In genomic region chr2:102185951-102186561, GRCm38 (mm10) we compare ENCODE assay signal across 8 mouse cellular contexts. TPM values are rescaled to one million over a fixed set of nuclear protein-coding genes. Genes with fewer than 3 reads are reported as not detected.
DNase-seq lines count a peak whose midpoint lies in the region; ATAC-seq and TF ChIP-seq lines count a peak whose summit lies in the region.

TSS of gene Ldlrad3 (minus strand) at chr2:102186385.

- no peak for TF ChIP-seq CTCF in gastrocnemius, adult 2 months (IDR thresholded peaks at IDR 0.05)
- no peak for TF ChIP-seq CTCF in hindbrain, postnatal 0 days (IDR thresholded peaks at IDR 0.05; ENCODE audit: low read depth)
- TF ChIP-seq CTCF in left cerebral cortex, adult 2 months (IDR thresholded peaks at IDR 0.05) = no peak

- peaks cover 30% of the 10 kb centered on the region; the same call in 1 of the 2 replicates for H3K79me2 ChIP-seq in macrophage (ENCODE audit: inconsistent target)

- H3K27me3 ChIP-seq in hindbrain, postnatal 0 days (ENCODE audit: insufficient read depth, low read length) = no peaks in the 10 kb centered on the region

- DNase-seq in ZHBTc4 (ENCODE audit: low read depth, low spot score) = peak; percentile 91
- DNase-seq in gastrocnemius, adult 2 months = peak; percentile 95
- DNase-seq in hindbrain, postnatal 0 days (ENCODE audit: low spot score) = peak; percentile 83
- DNase-seq in left cerebral cortex, adult 2 months (ENCODE audit: extremely low spot score in 1 of 2, low spot score in 2 of 2) = peak; percentile 82 to 84
- peak; percentile 72 for DNase-seq in retina, postnatal 7 days (ENCODE audit: low read depth, low spot score)
- peak; percentile 85 for DNase-seq in urinary bladder, adult 2 months (ENCODE audit: low spot score)

- H3K27ac ChIP-seq in gastrocnemius, adult 2 months = peak within 1 kb of the TSS; percentile 85
- H3K27ac ChIP-seq in hindbrain, postnatal 0 days = peak within 1 kb of the TSS; percentile 76
- peak within 1 kb of the TSS; percentile 89 for H3K27ac ChIP-seq in left cerebral cortex, adult 2 months
- H3K27ac ChIP-seq in macrophage = no peak within 1 kb of the TSS

- H3K9me3 ChIP-seq in hindbrain, postnatal 0 days (ENCODE audit: low read length) = no peaks in the 10 kb centered on the region

- H3K36me3 ChIP-seq in hindbrain, postnatal 0 days (ENCODE audit: insufficient read depth, low read length) = no peaks in the 10 kb centered on the region
- H3K36me3 ChIP-seq in macrophage (ENCODE audit: inconsistent target) = no peaks in the 10 kb centered on the region

- peak within 1 kb of the TSS; percentile 62 for H3K9ac ChIP-seq in hindbrain, postnatal 0 days (replicated peaks; ENCODE audit: low read length)

- WGBS in hindbrain, postnatal 0 days = 2% methylated on average over 58 of the region's 77 CpGs
- WGBS in macrophage (ENCODE audit: missing documents) = under 1% methylated on average over 77 of the region's 77 CpGs

- intact Hi-C loops in gastrocnemius, adult 2 months (cut with DNase I) = loop anchor here (2.0 to 5.0 kb wide), 2 partner anchors 53 to 94 kb away; no protein-coding TSS in a partner anchor
- intact Hi-C loops in left cerebral cortex, adult 2 months (cut with DNase I) = loop anchor here (5.0 kb wide), 5 partner anchors 54 to 266 kb away; partner anchors contain the start of gene Fjx1

- H3K4me2 ChIP-seq in hindbrain, postnatal 0 days (ENCODE audit: low read depth, low read length) = peak within 1 kb of the TSS; percentile 84

- peaks cover 15% of the 10 kb centered on the region for H3K4me1 ChIP-seq in hindbrain, postnatal 0 days (ENCODE audit: insufficient read depth, low read length)

- peak; percentile 76 for ATAC-seq in common myeloid progenitor, adult 5-6 weeks (replicated peaks; ENCODE audit: low read depth, poor library complexity, severe bottlenecking)
- ATAC-seq in hindbrain, postnatal 0 days = peak; percentile 93

- peak within 1 kb of the TSS; percentile 81 for H3K4me3 ChIP-seq in gastrocnemius, adult 2 months
- H3K4me3 ChIP-seq in hindbrain, postnatal 0 days (ENCODE audit: low read length) = peak within 1 kb of the TSS; percentile 71
- H3K4me3 ChIP-seq in left cerebral cortex, adult 2 months = peak within 1 kb of the TSS; percentile 61
- H3K4me3 ChIP-seq in macrophage (ENCODE audit: inconsistent target) = peak within 1 kb of the TSS; percentile 47

RNA-seq across cellular contexts. Expression of gene Ldlrad3, which starts in this region (rescaled TPM):
- total RNA-seq in common myeloid progenitor, adult 5-6 weeks (2017) = 9.2 and 12.0 TPM in 2 replicates
- 1 to 10 TPM; 4.5 to 5.9 TPM for total RNA-seq in gastrocnemius, adult 2 months (2021)
- total RNA-seq in hindbrain, postnatal 0 days (2014; rRNA removed) = 30.1 and 32.4 TPM in 2 replicates
- 20.7 and 21.6 TPM in 2 replicates for polyA plus RNA-seq in hindbrain, postnatal 0 days (2015; fragmentation: Nextera tagmentation; extraction: Ambion mirVana)
- 10 to 100 TPM in 1 of 2 experiments, 1 to 10 TPM in 1; 9.1 to 10.3 TPM for total RNA-seq in left cerebral cortex, adult 2 months (2021)
- 10 to 100 TPM in 7 of 26 experiments, 1 to 10 TPM in 18, under 1 TPM in 1; 0.77 to 15.6 (median 5.0) TPM for total RNA-seq in macrophage (2018; cell fraction: chromatin; rRNA removed)
- 10 to 100 TPM in 2 of 26 experiments, 1 to 10 TPM in 24; 2.3 to 10.7 (median 5.7) TPM for total RNA-seq in macrophage (2018; cell fraction: cytosol; rRNA removed)
- total RNA-seq in macrophage (2018; cell fraction: nucleus; rRNA removed) = 10 to 100 TPM in 7 of 26 experiments, 1 to 10 TPM in 19; 2.2 to 18.1 (median 7.5) TPM
- polyA plus RNA-seq in macrophage (2018) = 4.8 to 10.7 TPM (median 10.0 TPM) in 3 replicates
- 7.4 and 8.9 TPM in 2 replicates for polyA plus RNA-seq in urinary bladder, adult 2 months (2012; rRNA removed)
